Mouse (Mus musculus) liver, adult 2 months (tissue): ENCODE data around the gene Siva1.

ENCODE experiments used
- CTCF ChIP-seq: fragments of 200-500 bp; IDR thresholded peaks from 2 replicates; pipeline ENCODE4 v1.5.1; 2011; ENCODE audit warnings: low read depth, low read length, control low read depth
- POLR2A ChIP-seq: fragments of 200-500 bp; IDR thresholded peaks from 2 replicates; pipeline ENCODE4 v1.6.1; 2011; ENCODE audit warnings: low read length, control low read depth; ENCODE audit not compliant: insufficient read depth; ENCODE audit errors: extremely low read depth

DNA sequence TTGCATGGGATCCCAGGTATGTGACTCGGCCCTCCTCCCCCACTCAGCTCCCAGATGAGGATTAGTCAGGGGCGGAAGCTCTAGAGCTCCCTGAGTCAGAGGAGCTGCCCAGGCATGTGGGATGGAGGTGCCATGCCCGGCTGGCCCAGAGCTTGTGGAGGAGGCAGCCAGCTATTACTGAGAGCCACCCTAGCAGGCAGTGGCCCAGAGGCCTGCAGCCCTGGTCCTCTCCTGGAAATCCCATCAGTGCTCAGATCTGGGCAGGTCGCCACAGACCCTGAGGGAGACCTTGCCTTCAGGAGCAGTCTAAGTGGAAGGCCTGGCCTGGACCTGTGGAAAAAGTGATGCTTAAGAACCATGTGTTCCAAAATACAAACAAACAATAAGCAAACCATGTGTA, 48.9 kb upstream of the Siva1 start:
- TF ChIP-seq CTCF (no peak), POLR2A (no peak)
